Mouse (Mus musculus): ENCODE data around the gene Ltbp4. TPM values are rescaled to one million over a fixed set of nuclear protein-coding genes. Genes with fewer than 3 reads are reported as not detected.
A peak's percentile ranks its signal among the peaks of the same experiment; 100 is the strongest.

Ltbp4 gene
- total RNA-seq, 2 experiments from 2014 or later, result 54.5 to 54.8 TPM

- Histone ChIP-seq H3K27ac (peak overlapping the region; percentile 14; the same call in 1 of the 2 replicates), H3K4me3 (no peak overlapping the region; the same call in 1 of the 2 replicates)
- no peak for DNase-seq (ENCODE audit: low spot score in 2 of 2)
- no peak for TF ChIP-seq CTCF (conservative IDR thresholded peaks at IDR 0.05)
Measured at GRCm38 (mm10) chr7:27329981-27330380, 7.5 kb downstream of the Ltbp4 start.

GRCm38 (mm10) chr7:27329326-27329947, 8.1 kb downstream of the Ltbp4 start:
- peak; percentile 66 to 82 for DNase-seq (ENCODE audit: low spot score in 2 of 2)
- H3K4me3 ChIP-seq, result peak overlapping the region; percentile 39
- peak; percentile 87 for TF ChIP-seq CTCF (conservative IDR thresholded peaks at IDR 0.05)
- no peak overlapping the region for H3K27ac ChIP-seq

- no peak overlapping the region for H3K27ac ChIP-seq
- no peak for DNase-seq (ENCODE audit: low spot score in 2 of 2)
- H3K4me3 ChIP-seq, result no peak overlapping the region
- no peak for TF ChIP-seq CTCF (conservative IDR thresholded peaks at IDR 0.05)
Measured at GRCm38 (mm10) chr7:27328648-27329047, 8.8 kb downstream of the Ltbp4 start.

- TF ChIP-seq CTCF (conservative IDR thresholded peaks at IDR 0.05), result no peak
- no peak for DNase-seq (ENCODE audit: low spot score in 2 of 2)
- H3K27ac ChIP-seq, result no peak overlapping the region
- H3K4me3 ChIP-seq, result no peak overlapping the region
Measured at GRCm38 (mm10) chr7:27328161-27328560, 9.3 kb downstream of the Ltbp4 start.

- DNase-seq (ENCODE audit: low spot score in 2 of 2), result no peak
- Histone ChIP-seq H3K27ac (no peak overlapping the region), H3K4me3 (no peak overlapping the region)
- no peak for TF ChIP-seq CTCF (conservative IDR thresholded peaks at IDR 0.05)
Measured at GRCm38 (mm10) chr7:27327500-27327899, 10.0 kb downstream of the Ltbp4 start.

- no peak for TF ChIP-seq CTCF (conservative IDR thresholded peaks at IDR 0.05)
Measured at GRCm38 (mm10) chr7:27326101-27326880, 11.2 kb downstream of the Ltbp4 start.

GRCm38 (mm10) chr7:27325697-27326096, 11.8 kb downstream of the Ltbp4 start:
- no peak for TF ChIP-seq CTCF (conservative IDR thresholded peaks at IDR 0.05)
- no peak for DNase-seq (ENCODE audit: low spot score in 2 of 2)
- Histone ChIP-seq H3K4me3 (peak overlapping the region; percentile 1; the same call in 1 of the 2 replicates), H3K27ac (no peak overlapping the region)

More at GRCm38 (mm10) chr7:27326101-27326880, 11.2 kb downstream of the Ltbp4 start:
- Histone ChIP-seq H3K27ac (no peak overlapping the region), H3K4me3 (no peak overlapping the region; the same call in 1 of the 2 replicates)
- DNase-seq (ENCODE audit: low spot score in 2 of 2), result no peak

- no peak overlapping the region for H3K27ac ChIP-seq
- no peak overlapping the region for H3K4me3 ChIP-seq
- DNase-seq (ENCODE audit: low spot score in 2 of 2), result no peak
- no peak for TF ChIP-seq CTCF (conservative IDR thresholded peaks at IDR 0.05)
Measured at GRCm38 (mm10) chr7:27324928-27325327, 12.6 kb downstream of the Ltbp4 start.

GRCm38 (mm10) chr7:27324161-27324560, 13.3 kb downstream of the Ltbp4 start:
- DNase-seq (ENCODE audit: low spot score in 2 of 2), result no peak
- TF ChIP-seq CTCF (conservative IDR thresholded peaks at IDR 0.05), result no peak
- Histone ChIP-seq H3K27ac (no peak overlapping the region), H3K4me3 (no peak overlapping the region)

- no peak for DNase-seq (ENCODE audit: low spot score in 2 of 2)
Measured at GRCm38 (mm10) chr7:27323001-27323400, 14.5 kb downstream of the Ltbp4 start.

GRCm38 (mm10) chr7:27322291-27322690, 15.2 kb downstream of the Ltbp4 start:
- no peak for DNase-seq (ENCODE audit: low spot score in 2 of 2)
- no peak overlapping the region for H3K27ac ChIP-seq
- TF ChIP-seq CTCF (conservative IDR thresholded peaks at IDR 0.05), result no peak
- no peak overlapping the region for H3K4me3 ChIP-seq

More at GRCm38 (mm10) chr7:27323001-27323400, 14.5 kb downstream of the Ltbp4 start:
- Histone ChIP-seq H3K4me3 (no peak overlapping the region), H3K27ac (no peak overlapping the region)
- no peak for TF ChIP-seq CTCF (conservative IDR thresholded peaks at IDR 0.05)

GRCm38 (mm10) chr7:27319411-27319810, 18.1 kb downstream of the Ltbp4 start:
- DNase-seq (ENCODE audit: low spot score in 2 of 2), result no peak
- TF ChIP-seq CTCF (conservative IDR thresholded peaks at IDR 0.05), result no peak
- H3K27ac ChIP-seq, result no peak overlapping the region
- no peak overlapping the region for H3K4me3 ChIP-seq

- peak in 1 of 2 experiments; percentile 45 for DNase-seq (ENCODE audit: low spot score in 2 of 2)
- no peak for TF ChIP-seq CTCF (conservative IDR thresholded peaks at IDR 0.05)
- Histone ChIP-seq H3K4me3 (no peak overlapping the region), H3K27ac (peak overlapping the region; percentile 4; the same call in 1 of the 2 replicates)
Measured at GRCm38 (mm10) chr7:27315958-27316357, 21.5 kb downstream of the Ltbp4 start.
